Mouse (Mus musculus) G1E (cell line): ENCODE results near the gene Irf7. TPM values are rescaled to one million over a fixed set of nuclear protein-coding genes. Genes with fewer than 3 reads are reported as not detected.
A peak's percentile ranks its signal among the peaks of the same experiment; 100 is the strongest.

Experiments used
- ATAC-seq: 2 replicates; pipeline ENCODE4 v1.8.0; 2016; ENCODE audit warnings: mild to moderate bottlenecking; ENCODE audit not compliant: insufficient number of reproducible peaks, poor library complexity, low FRiP score, severe bottlenecking; ENCODE audit errors: extremely low read depth
- DNase-seq: peaks from one replicate; pipeline ENCODE4 v3.0.0; 2012; ENCODE audit warnings: low spot score
- H3K27me3 ChIP-seq: 2 replicates; pipeline ENCODE4 v1.6.1; 2012; ENCODE audit warnings: mild to moderate bottlenecking, low read length, inconsistent platforms; ENCODE audit not compliant: insufficient read depth
- H3K36me3 ChIP-seq: replicated peaks from 2 replicates; pipeline ENCODE3; 2012; ENCODE audit warnings: mild to moderate bottlenecking, inconsistent platforms
- H3K4me1 ChIP-seq: 2 replicates; pipeline ENCODE4 v1.6.1; 2012; ENCODE audit warnings: low read depth, low read length, inconsistent platforms, mixed read lengths; ENCODE audit not compliant: insufficient read depth
- H3K4me3 ChIP-seq: 2 replicates; pipeline ENCODE4 v1.5.1; 2012; ENCODE audit warnings: low read depth, mild to moderate bottlenecking, inconsistent platforms, low read length, moderate library complexity, mixed read lengths
- H3K9me3 ChIP-seq: replicated peaks from 2 replicates; pipeline ENCODE4 v1.6.1; 2012; ENCODE audit warnings: inconsistent platforms
- CTCF ChIP-seq: IDR thresholded peaks from 2 replicates; pipeline ENCODE4 v1.5.1; 2012; ENCODE audit warnings: low read depth, low read length, inconsistent platforms, mixed read lengths
- GATA1 ChIP-seq: IDR thresholded peaks from 2 replicates; pipeline ENCODE4 v1.6.1; 2012; ENCODE audit warnings: borderline replicate concordance, low read length, inconsistent platforms, mixed read lengths
- GATA2 ChIP-seq: IDR thresholded peaks from 2 replicates; pipeline ENCODE4 v1.6.1; 2012; ENCODE audit warnings: low read depth, low read length, inconsistent platforms, borderline replicate concordance
- POLR2AphosphoS5 ChIP-seq: IDR thresholded peaks from 2 replicates; pipeline ENCODE4 v1.6.1; 2012; ENCODE audit warnings: low read depth, low read length, inconsistent platforms; ENCODE audit not compliant: insufficient replicate concordance
- TAL1 ChIP-seq: conservative IDR thresholded peaks from 2 replicates; pipeline ENCODE4 v1.6.1; 2012; ENCODE audit warnings: low read depth, low read length, inconsistent platforms, mixed read lengths
- polyA plus RNA-seq: library from polyadenylated mRNA; stranded (reverse); fragments of >175 nt; gene quantifications from 2 replicates; pipeline ENCODE4 v1.2.3, GENCODE M21; 2012
- total RNA-seq, 2 experiments: library from RNA; stranded (forward) in 1 of 2; stranded (reverse) in 1 of 2; fragments of 200-1000 nt in 1 of 2; fragments of >200 nt in 1 of 2; fragmentation: Nextera tagmentation in 1 of 2; gene quantifications; 2 replicates each; pipeline ENCODE4 v1.2.3; 2014 to 2017

The Irf7 gene
- total and polyA plus RNA-seq, 3 experiments, result 1.6 to 12.9 (median 6.8) TPM

DNA sequence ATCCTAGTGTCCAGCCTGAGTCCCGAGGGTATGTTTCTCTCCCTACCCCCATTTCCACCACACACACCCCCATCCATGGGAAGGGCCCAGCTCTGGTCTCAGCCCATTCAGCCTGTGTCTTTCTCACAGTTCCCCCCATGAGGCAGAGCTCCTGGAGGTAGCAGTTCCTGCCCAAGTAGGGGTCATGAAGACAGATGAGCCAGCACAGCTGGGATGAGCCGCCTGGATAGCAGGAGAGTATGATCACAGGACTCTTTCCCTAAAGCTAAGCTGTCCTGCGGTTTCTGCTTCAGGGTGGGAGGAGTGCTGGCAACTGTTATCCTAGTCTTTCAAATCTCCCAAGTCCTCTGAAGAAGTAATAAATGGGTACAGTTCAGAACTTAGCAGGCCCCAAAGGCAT lies 48.1 kb downstream of the Irf7 start:
- Histone ChIP-seq H3K9me3 (no peaks in the 10 kb centered on the region), H3K36me3 (peaks cover 47% of the 10 kb centered on the region), H3K27me3 (peaks cover 6% of the 10 kb centered on the region), H3K4me3 (no peak overlapping the region; the same call in 1 of the 2 replicates), H3K4me1 (peaks cover 90% of the 10 kb centered on the region)
- DNase-seq, result no peak
- TF ChIP-seq GATA1, result no peak
- TF ChIP-seq TAL1, result no peak
- no peak for TF ChIP-seq CTCF
- no peak for TF ChIP-seq POLR2AphosphoS5
- no peak for TF ChIP-seq GATA2
- ATAC-seq, result no peak

DNA sequence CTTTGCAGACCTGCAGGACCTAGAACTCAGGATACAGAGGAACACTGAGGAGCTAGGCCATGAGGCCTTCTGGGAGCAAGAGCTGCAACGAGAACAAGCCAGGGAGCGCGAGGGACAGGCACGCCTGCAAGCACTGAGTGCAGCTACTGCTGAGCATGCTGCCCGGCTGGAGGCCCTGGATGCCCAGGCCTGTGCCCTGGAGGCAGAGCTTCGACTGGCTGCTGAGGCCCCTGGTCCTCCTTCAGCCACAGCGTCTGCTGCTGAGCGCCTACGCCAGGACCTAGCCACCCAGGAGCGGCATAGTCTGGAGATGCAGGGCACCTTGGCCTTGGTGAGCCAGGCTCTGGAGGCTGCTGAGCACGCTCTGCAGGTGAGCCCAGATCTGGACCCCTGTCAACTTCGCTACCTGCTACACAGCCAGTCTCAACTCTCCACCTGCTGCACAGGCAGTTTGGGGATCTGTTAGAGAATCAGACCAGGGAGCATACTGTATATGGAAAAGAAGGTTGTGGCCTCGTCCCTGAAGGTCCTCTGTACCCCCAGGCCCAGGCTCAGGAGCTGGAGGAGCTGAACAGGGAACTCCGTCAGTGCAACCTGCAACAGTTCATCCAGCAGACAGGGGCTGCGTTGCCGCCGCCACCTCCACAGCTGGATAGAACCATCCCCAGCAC lies 48.8 kb downstream of the Irf7 start:
- no peaks in the 10 kb centered on the region for H3K9me3 ChIP-seq
- H3K4me3 ChIP-seq, result peak overlapping the region; percentile 80; the same call in 1 of the 2 replicates
- peaks cover 47% of the 10 kb centered on the region for H3K36me3 ChIP-seq
- TF ChIP-seq GATA1, result no peak
- no peak for TF ChIP-seq POLR2AphosphoS5
- TF ChIP-seq TAL1, result no peak
- no peak for TF ChIP-seq CTCF
- no peak for TF ChIP-seq GATA2
- ATAC-seq (no peak), DNase-seq (no peak)
- H3K4me1 ChIP-seq, result peaks cover 85% of the 10 kb centered on the region
- H3K27me3 ChIP-seq, result peaks cover 13% of the 10 kb centered on the region

DNA sequence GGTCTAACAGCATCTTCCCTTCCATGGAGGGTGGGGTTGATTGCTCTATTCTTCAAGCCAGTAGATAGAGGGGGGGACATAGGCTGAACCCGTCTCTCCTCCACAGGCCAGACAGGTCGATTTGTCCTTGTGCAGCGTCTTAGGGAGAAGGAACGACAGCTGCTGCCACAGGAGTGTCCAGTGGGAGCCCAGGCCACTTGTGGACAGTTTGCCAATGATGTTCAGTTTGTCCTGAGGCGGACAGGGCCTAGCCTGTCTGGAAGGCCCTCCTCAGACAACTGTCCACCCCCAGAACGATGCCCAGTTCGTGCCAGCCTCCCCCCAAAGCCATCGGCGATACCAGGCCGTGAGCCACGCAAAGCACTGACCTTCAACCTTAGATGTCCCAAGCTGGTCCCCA lies 49.4 kb downstream of the Irf7 start:
- H3K4me3 ChIP-seq, result peak overlapping the region; percentile 80; the same call in 1 of the 2 replicates
- peaks cover 79% of the 10 kb centered on the region for H3K4me1 ChIP-seq

DNA sequence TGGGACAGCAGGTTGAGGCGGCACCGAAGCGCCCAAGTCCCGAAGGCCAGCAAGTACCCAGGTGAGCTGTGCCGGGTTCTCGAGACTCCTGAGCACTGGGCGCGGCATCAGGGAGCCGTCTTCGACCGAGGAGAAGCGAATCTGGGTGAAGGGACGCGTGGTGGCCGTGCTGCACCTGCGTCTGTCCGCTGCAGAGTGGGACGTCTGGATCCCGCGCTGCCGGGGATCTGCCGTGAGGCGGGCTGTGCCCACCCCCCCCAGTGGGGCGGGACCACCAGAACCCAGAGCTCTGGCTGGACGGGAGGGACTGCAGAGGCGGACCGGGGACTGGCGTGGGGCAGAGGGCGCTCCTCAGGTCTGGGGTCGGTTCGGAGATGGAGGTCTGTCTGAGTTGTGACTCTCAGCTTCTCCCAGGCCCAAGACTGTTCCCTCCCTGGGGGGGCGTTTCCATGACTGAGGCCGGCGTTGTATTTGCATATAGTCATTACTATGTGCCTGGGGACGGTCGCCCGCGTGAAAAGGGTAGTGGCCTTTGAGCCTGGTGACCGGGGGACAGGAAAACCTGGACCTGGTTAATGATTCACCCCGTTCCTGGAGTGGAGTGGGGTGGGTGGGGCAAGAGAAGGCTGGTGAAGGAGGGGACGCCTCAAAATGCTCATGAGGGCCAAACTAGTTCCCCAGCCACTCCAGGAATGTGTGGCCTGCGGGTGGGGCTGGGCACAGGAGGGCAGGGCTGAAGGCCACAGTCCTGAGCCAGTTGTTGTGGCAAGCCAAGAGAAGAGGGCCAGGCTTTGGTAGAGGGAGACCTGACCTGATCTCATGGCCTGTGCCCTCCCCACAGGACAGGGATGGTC lies 50.2 kb downstream of the Irf7 start:
- Histone ChIP-seq H3K9me3 (no peaks in the 10 kb centered on the region), H3K4me3 (peak overlapping the region; percentile 80), H3K36me3 (peaks cover 47% of the 10 kb centered on the region), H3K4me1 (peaks cover 75% of the 10 kb centered on the region), H3K27me3 (peaks cover 27% of the 10 kb centered on the region)
- TF ChIP-seq GATA1 (no peak), GATA2 (no peak), POLR2AphosphoS5 (no peak), CTCF (no peak), TAL1 (no peak)
- ATAC-seq (0 out of 2 replicates have a peak, but pooled peaks have one; percentile 8), DNase-seq (peak; percentile 60)

More for the DNA sequence above, 49.4 kb downstream of the Irf7 start:
- no peaks in the 10 kb centered on the region for H3K9me3 ChIP-seq
- peaks cover 47% of the 10 kb centered on the region for H3K36me3 ChIP-seq
- ATAC-seq (no peak), DNase-seq (no peak)
- TF ChIP-seq POLR2AphosphoS5 (peak; percentile 43; the same call in 1 of the 2 replicates), TAL1 (no peak)
- H3K27me3 ChIP-seq, result peaks cover 19% of the 10 kb centered on the region

DNA sequence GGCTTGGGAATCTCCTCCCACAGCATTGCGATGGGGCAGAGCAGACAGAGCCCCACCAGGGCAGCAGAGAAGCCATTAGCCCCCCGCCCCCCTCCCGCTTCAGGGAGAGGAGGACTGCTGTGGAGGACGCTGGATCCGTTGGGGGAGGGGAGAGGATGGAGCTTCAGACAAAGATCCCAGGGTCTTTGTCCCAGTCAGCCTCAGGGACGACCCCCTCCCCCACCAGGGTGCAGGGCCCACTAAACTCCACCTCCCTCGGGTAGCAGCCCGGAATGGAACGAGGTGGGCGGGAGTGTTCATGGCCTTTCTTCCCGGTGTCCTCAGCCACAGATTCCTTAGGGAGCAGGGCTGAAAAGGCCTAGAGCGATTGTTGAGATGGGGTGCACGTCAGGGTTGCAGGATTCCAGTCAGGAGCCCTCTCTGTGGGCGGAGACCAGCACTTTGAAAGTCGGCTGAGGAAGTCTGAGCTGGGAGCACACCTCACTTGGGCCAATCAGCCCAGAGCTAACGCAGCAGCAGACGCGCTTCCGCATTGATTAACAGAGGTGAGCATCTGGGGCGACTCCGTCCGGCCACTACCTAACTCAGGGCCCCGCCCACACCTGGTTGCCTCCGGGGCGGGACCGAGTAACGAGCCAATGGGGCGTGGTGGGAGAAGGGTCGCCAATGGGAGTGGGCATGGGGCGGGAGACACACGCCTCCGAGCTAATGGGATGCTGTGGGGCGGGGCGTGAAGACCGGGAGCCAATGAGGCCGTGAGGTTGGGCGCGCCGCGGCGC lies 51.0 kb downstream of the Irf7 start, which contains the start of gene Rassf7:
Gene Rassf7, plus strand, starts transcription at position 760 of the 779 bp plus-strand sequence.
- peaks cover 66% of the 10 kb centered on the region for H3K4me1 ChIP-seq
- TF ChIP-seq CTCF (no peak), GATA2 (no peak), POLR2AphosphoS5 (no peak; the same call in 1 of the 2 replicates), GATA1 (no peak), TAL1 (no peak)
- peak; percentile 99 for ATAC-seq
- H3K4me3 ChIP-seq, result peak within 1 kb of the TSS; percentile 80
- peak; percentile 96 for DNase-seq
- H3K36me3 ChIP-seq, result peaks cover 39% of the 10 kb centered on the region
- no peaks in the 10 kb centered on the region for H3K9me3 ChIP-seq
- peaks cover 35% of the 10 kb centered on the region for H3K27me3 ChIP-seq

DNA sequence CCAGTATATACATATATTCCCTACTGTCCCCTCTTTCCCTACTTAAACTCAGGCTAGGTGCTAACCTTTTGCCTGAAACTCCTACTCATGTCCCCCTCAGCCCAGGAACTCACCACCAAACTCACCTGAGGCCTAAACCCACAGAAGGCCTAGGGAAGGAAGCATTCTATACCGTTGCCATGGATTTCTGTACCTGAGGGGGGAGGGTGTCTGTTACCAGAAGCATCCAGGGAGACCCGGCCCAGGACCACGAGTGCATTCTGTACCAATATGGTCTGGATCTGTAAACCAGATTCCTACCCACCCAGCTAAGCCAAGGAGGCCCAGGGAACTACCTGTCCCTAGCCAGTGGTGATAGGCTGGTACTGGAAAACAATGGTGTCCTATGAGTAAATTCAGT lies 52.0 kb downstream of the Irf7 start:
- Histone ChIP-seq H3K4me3 (no peak overlapping the region), H3K36me3 (peaks cover 29% of the 10 kb centered on the region)
- no peak for TF ChIP-seq GATA2
- TF ChIP-seq GATA1, result no peak

More for the DNA sequence above, 52.0 kb downstream of the Irf7 start:
- Histone ChIP-seq H3K9me3 (no peaks in the 10 kb centered on the region), H3K4me1 (peaks cover 57% of the 10 kb centered on the region), H3K27me3 (peaks cover 45% of the 10 kb centered on the region)
- DNase-seq (no peak), ATAC-seq (no peak)
